Mouse (Mus musculus) urinary bladder, postnatal 36 days (tissue): ENCODE measurements around the gene Serpinb6b.

ENCODE experiments used
- DNase-seq, 2 experiments: peaks; one replicate each; pipeline ENCODE4 v3.0.0; 2022; ENCODE audit warnings: low spot score in 2 of 2, mixed read lengths in 1 of 2

The Serpinb6b gene

DNA sequence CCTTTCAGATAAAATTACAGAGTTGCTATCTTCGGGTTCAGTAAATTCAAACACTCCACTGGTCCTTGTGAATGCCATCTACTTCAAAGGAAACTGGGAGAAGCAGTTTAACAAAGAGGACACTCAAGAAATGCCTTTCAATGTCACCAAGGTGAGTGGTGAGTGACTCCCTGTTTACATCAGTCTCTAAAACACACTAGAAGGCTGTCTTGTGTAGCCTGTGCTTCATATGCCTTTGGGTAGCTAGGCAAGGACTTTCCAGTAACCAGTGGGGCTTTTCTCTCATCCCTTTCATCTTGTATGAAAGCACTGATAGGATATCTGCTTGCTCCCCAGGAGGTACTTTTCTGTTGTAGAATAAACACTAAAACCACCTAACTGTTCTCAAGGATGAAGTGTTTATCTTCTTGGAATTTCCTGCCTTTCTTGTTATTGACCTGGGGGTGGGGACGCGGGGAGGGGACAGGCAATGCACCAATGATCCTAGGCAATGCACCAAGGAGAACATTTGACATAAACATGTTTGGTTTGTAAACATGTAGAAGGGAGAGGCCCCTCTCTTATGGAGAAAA lies 10.0 kb downstream of the Serpinb6b start:
- DNase-seq, result no peak

DNA sequence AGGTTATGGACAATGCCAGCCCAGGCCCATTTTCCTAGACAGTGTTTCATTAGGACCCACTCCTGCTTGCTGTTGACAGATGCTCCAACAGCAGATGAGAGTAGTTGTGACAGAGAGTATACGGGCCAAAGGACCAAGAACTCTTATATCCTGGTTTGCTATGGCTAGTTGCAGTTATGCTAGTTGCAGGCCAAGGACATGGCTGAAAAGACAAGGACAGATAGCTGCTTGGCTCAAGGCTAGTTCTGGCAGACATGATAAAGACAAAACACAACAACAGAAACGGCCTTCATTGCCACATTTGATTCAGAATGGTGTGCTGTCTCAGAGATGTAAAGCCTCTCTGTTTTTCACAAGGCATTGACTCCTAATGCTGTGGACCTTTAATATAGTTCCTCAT lies 10.7 kb downstream of the Serpinb6b start:
- DNase-seq, result no peak

DNA sequence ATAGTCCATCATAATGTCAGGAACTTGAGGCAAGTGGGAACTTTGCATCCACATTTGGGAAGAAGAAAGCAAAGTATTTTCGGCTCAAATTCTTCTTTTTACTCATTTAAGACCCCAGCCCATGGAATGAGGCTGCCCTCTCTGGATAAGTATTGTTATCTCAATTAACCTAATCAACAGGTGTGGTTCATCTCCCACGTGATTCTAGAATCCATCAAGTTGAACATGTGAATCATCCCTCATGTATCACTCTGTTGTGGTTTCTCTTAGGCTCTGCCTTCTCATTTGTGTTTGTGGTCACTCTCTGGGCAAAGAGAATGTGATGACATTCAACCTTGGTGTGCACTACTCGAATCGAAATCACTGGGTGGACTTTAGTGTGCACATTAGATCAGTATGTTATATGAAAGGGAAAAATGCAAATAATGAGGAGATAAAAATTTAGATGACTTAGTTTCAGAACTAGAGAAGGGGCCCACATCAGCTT lies 17.6 kb downstream of the Serpinb6b start:
- no peak for DNase-seq

DNA sequence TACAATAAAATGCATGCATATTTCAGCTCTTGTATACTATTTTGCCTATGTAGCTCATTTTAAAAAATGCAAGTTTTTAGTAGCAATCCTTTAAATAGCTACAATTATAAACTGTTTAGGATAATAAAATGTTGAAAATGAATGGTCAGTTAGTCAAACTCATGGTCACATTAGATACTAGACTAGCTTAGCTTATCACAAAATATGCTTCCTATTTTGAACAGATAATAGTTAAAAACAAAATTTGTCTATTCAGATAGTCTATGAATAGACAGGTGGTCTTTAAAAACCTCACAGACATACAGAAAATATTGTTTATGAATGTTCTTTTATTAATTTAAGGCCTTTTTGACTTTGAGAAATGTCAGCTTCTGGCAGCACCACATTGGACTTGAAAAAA lies 21.2 kb downstream of the Serpinb6b start:
- DNase-seq, result no peak

DNA sequence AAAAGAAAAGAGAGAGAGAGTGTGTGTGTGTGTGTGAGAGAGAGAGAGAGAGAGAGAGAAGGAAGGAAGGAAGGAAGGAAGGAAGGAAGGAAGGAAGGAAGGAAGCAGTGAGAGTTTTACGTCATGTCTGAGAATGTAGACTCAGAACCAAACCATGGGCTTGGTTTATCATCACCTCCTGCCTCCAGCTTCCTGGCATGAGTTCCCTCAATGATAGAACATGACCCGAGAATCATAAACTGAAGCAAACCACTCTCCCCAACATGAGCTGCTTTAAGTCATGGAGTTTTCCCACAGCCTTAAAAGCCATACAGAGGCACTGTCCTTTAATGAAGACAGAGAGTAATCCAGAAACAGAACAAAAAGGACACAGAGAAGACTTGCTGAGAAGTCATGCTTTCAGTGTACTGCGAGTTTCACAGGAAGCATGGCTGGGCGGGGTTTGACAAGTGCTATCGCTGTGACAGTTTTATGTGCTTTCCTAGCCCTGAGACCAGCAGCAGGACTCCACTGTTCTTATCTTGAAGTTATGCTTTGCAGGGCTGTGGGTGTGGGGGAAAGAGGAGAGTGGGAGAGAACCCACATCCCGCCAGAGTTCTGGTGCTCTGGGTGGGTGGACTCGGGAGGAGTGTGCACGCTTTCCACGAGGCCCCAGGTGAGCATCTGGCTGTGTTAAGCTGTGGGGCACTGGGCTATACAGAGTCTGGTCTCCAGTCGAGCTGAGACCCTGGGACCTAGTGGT lies 28.3 kb downstream of the Serpinb6b start:
- no peak for DNase-seq

DNA sequence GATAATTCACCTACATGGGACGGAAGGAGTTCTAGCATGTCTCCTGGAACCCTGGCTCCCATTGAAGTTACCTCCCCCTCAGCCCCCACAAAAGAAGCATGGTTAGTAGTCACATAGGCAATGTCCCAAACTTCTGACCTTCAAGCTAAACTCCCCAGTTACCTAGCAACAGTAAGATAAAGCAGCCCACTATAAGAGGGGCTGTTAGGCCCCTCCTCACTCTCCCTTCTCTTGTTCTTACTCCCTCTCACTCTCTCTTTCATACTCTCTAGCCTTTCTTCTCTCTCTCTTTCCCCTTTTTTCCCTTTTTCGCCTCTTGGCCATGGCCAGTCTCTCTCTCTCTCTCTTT lies 28.9 kb downstream of the Serpinb6b start:
- DNase-seq, result no peak

DNA sequence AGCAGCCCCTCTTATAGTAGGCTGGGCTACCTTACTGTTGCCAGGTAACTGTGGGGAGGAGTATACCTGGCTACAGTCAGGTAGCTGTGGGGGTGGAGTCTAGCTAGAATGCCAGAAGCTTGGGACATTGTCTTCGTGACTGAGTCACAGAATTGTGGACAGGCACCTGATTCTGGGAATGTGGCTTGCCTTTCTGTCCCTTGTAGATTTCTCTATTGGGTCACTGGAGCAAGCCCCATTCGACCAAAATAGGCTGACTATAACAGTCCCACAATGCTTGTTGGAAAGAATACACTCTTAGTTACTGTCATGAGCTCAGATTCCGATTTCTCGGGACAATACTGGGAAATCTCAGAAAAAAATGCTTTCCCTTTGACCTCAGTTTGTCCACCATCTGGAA lies 30.0 kb downstream of the Serpinb6b start:
- DNase-seq, result no peak

DNA sequence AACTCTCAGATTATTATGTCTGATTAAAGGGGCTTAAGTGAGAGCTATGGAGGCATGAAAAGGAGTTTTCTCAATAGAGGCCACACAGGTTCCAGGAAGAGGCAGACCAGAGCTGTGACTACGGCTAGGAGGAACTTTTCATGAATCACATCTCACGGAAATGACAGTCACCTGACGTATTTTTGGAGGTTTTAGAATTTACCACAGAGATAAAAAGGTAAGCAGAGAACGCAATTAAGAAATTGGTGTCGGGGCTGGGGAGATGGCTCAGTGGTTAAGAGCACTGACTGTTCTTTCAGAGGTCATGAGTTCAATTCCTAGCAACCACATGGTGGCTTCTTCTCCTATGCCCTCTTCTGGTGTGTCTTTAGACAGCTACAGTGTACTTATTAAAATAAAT lies 36.3 kb downstream of the Serpinb6b start:
- no peak for DNase-seq

DNA sequence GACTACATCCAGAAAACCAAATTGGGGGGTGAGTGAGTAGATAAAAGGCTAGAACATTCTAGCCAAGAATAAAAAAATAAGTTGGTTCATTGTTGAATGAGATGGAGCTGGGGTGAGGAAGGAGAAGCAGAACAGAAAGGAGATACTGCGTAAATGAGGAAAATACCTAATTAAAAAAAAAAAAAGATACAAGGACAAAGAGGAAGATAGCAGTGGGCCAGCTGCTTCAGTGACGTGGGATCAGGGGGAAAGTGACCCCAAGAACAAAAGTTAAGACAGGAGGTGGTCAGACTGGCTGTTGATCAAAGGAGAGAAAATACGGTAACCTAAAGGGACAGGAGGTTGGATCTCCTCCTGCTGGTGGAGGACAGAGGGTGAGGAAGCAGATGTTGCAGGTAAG lies 37.9 kb downstream of the Serpinb6b start, which contains the start of gene Serpinb9:
TSS of gene Serpinb9 (plus strand) at position 301 of the 400 bp plus-strand sequence.
- DNase-seq, result no peak

DNA sequence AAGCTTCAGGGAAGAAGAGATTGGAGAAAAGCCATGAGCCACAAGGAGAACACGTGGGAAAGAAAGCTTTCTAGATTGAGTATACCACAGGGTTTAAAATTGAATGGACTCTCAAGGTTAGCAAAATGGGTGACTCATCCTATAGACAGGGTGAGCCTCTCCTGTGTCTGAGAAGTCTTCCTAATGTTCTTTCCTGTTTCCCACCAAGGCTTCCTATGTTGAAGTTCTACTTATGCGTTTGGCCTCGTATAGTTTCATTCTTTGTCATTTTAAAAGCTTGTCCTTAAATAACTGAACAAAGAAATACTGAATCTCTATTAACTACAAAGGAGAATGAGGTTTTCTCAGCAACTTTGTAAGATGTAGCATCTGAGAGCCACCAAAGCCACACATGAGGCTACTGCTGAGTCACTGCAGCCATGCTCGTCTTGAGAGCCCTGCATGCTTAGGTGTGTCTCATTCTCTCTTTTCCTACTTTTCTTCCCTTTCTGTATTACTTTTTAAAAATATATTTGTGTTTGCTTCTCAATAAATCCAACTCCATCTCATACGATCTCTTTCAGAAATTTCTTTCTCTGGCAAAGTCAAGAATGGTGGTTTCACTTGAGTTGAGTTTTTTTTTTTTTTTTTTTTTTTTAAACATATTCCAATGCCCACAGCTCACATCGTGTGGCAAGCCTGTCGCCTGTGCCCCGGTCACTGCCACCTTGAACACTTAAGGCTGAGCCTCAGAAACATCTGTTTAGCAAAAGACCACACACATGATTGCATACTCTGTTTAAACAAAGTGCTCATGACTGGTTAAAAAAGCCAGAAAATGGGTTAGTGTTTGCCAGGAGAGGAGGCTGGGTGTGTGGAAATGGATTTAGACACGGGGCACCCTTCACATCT lies 38.8 kb downstream of the Serpinb6b start:
- no peak for DNase-seq

DNA sequence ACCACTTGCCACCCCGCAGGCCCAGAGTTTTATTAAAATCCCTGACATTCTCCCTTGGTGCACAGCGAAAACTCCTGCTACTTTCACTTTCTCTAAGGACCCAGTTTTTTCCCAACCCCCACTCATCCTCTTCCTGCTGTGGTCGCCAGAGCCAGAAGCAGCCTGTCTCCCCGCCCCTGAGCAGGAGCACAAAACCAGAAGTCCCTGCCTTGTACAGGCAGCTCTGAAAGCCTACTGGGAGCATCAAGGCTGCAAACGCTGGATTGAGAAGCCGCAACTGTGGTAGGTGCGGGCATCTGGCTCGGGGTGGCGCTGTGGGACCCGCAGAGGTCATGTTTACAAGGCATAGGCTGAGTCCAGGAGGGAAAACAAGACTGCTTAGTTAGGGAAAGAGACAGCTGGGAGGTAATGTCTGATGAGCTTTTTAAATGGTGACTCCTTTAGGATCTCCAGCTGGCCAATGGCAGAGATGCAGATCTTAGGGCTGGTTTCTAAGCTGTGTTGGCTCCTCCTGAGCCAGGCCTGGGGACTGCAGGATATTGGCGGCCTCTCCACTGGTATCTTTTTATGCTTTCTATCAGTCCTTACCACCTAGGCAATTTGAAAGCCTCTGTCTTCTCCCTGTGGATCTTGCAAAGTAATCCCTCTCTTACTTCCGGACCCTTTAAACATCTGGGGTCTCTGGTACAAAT lies 39.6 kb downstream of the Serpinb6b start:
- peak; percentile 78 to 85 for DNase-seq

DNA sequence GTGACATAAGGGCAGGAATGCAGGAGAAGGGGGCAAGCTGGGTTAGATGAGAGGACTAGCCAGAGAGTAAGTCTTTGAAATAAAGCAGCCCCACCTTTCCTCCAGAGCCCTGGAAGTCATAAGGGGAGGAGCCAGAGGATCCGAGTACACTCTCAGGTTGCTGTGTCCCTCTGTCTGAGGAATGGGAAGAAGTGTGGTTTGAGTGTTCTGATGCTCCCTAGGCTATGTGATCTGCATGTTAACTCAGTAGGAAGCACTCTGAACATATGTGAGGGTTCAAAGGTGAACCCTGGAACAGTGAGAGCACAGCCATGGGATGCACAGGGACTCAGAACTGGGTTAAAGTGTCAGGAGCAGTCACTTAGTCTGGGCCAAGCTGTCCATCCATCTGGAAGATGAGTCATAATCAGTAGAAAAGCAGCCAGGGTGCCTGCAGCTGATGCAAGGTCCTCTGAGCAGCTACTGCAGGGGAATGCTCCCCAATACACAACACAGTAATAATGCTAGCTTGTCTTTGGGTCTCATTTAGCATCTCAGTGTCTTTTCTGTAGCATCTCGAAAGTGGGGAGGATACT lies 40.6 kb downstream of the Serpinb6b start:
- no peak for DNase-seq

DNA sequence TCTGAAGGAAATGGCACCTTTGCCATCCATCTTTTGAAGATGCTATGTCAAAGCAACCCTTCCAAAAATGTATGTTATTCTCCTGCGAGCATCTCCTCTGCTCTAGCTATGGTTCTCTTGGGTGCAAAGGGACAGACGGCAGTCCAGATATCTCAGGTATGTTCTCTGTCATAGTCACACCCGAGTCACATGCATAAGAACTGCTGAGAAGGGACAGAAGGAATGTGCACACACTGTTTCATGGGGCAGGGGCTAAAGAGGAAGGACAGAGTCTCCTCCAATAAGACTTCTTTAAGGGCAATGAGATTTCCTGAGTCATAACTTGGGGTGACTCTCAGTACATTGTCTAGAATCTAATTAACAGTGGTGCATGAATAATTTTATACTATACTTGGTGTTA lies 41.5 kb downstream of the Serpinb6b start:
- DNase-seq, result no peak

DNA sequence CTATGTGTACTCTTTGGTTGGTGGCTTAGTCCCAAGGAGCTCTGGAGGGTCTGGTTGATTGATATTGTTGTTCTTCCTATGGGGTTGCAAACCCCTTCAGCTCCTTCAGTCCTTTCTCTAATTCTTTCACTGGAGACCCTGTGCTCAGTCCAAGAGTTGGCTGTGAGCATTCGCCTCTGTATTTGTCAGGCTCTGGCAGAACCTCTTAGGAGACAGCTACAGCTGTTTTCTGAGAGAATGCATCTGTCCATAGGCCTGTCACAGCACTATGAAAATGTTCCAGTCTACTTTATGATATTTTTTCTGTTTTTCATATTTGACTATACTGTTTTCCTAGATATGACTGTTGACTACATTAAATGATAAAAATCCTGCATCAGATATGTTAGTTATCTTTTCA lies 47.4 kb downstream of the Serpinb6b start:
- no peak for DNase-seq

DNA sequence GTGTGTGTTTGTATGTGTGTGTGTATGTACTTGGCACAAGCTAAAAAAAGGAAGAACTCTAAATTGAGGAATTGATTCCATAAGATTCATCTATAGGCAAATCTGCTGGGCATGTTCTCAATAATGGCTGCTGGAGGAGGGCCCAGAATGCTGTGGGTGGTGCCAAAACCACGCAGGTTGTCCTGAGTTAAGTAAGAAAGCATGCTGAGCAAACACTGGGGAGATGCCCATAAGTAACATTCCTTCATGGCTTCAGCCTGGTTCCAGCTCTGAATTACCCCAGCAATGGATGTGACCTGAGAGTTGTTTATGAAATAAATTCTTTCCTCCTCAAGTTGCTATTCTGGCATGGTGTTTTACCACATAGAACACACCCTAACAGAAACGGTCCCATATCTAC lies 48.3 kb downstream of the Serpinb6b start:
- no peak for DNase-seq

DNA sequence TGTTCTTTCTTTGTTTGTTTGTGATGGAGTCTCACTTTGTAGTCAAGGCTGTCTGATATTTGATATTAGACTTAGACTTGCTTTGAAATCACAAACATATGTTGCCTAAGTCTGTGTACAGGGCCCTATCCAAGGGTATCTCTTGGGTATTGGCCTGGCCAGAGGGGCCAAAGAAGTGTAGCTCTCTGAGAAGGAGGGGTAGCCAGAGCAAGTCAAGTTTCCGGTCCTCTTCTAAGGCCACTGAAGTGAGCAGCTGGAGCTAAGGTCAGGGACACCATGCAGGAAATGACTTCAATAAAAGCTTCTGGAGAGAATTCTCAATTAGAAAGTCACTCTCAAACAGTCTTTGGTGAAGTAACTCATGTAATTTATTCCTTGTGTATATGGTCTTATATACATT lies 57.4 kb downstream of the Serpinb6b start:
- DNase-seq, result no peak

DNA sequence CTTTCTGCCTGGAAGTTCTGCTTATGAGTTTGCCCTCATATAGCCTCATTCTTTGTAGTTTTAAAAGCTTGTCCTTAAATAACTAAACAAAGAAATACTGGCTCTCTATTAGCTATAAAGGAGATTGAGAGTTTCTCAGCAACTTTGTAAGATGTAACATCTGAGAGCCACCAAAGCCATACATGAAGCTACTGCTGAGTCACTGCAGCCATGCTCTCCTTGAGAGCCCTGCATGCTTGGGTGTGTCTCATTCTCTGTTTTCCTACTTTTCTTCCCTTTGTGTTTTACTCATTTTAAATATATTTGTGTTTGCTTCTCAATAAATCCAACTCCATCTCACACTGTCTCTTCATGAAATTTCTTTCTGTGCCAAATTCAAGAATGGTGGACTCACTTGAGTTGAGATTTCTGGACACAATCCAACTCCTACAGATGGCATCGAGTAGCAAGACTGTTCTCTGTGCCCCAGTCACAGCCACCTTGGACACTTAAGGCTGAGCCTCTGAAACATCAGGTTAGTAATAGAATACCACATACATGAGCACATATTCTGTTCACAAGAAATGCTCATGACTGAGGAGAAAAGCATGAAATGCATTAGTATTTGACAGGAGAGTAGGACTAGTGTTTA lies 61.5 kb downstream of the Serpinb6b start:
- DNase-seq, result no peak

DNA sequence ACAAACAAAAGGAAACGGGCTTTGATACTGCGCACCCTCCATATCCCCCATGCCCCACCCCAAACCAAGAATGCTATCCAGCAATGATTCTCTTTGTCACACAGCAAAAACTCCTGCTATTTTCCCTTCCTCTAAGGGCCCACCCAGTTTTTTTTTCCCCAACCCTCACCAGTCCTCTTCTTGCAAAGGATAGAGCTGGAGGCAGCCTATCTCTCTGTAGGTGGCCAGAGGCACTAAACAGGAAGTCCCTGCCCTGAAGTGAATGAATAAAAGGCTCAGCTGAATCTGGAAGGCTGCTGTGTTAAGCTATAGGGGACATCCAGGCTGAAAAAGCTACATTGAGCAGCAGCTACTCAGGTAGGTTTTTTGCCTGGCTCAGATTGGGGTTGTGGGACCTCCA lies 62.2 kb downstream of the Serpinb6b start, which contains the start of gene Serpinb9b:
TSS of gene Serpinb9b (plus strand) at position 173 of the 400 bp plus-strand sequence.
- no peak for DNase-seq

DNA sequence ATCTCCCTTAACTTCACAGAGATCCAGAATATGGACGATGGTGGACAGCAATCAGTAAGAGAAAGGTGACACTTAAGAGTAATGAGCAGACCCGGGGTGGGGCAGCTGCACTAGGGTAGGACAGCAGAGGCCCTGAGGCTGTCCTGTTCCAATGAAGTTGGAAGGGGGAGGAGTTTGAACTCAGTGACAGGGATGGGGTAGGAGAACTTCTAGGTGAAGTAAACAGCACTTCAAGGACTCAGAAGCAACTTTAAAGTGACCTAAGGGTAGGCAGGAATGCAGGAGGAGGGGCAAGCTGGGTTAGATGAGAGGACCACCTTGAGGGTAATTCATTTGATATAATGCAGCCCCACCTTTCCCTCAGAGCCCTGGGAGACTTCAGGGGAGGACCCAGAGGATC lies 63.1 kb downstream of the Serpinb6b start:
- no peak for DNase-seq

DNA sequence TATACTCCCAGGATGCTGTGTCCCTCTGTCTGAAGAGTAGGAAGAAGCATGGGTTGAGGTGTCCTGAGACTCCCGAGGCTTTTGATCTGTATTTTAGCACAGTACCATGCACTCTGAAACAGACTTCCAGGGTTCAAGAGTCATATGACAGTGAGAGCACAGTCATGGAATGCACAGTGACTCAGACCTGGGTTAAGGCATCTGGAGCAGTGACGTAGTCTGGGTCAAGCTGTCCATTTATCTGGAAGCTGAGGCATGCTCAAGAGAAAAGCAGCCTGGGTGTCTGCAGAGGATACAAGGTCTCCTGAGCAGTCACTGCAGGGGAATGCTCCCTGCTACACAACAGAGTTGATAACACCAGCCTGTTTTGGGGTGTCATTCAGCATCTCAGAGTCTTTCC lies 63.5 kb downstream of the Serpinb6b start:
- no peak for DNase-seq
